Mouse (Mus musculus) cerebellum, postnatal 4 days (tissue): ENCODE data around the gene AC129217.1.

Experiments used
- DNase-seq, 2 experiments: peaks; one replicate each; pipeline ENCODE4 v3.0.0; 2022; ENCODE audit warnings: low spot score in 2 of 2, mixed read lengths in 1 of 2

Gene AC129217.1

DNA sequence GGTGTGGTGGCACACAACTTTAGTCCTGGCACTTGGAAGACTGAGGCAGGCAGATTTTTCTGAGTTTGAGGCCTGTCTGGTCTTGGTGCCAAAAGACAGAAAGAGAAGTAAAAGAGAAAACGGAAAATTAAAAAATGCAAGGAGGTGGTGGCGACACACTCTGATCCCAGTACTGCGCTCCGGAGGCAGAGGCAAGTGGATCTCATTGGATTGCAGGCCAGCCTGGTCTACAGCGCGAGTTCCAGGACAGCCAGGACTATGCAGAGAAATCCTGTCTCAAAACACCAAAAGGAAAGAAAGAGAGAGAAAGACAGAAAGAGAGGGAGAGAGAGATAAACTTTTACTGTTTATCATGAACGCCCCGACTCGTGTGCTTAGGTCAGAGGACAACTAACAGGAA is 41.3 kb downstream of the AC129217.1 start:
- DNase-seq: no peak

DNA sequence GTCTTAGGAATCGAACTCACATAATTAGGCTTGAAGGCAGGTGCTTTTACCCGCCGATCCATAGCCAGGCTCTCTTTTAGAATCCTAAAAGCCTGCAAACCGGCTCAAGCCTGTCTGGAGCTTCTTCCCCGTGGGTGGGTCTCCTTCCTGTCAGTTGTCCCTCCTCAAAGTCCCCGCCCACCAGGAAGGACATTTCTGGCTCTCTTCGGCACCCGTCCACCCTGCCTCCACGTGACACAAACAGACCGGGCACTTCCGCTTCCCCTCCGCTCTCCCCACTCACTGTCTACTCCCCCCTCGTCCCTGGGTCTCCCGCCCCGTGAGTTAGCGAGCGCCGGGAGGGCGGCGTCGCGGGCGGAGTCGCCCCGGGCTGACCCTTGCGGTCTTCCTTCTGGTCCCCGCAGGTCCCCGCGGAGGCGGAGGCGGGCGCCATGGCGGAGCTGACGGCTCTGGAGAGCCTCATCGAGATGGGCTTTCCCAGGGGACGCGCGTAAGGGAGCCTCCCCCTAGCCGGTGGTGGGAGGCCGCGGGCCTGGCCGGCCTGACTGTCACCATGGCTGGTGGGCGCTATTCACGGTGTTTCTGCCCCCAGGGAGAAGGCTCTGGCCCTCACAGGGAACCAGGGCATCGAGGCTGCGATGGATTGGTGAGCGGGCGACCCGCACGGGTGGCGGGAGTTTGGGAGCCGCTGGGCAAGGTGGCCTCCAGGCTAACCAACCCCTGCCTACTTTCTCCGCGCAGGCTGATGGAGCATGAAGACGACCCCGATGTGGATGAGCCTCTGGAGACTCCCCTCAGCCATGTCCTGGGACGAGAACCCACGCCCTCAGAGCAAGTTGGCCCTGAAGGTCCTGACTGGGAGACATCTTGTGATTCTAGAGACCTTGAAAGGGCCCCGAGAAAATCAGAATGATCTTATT is 42.0 kb downstream of the AC129217.1 start, which contains the start of gene Ubxn1:
Ubxn1 (plus strand) TSS at position 230 of the 920 bp plus-strand sequence.
- DNase-seq: peak; percentile 91 to 93

DNA sequence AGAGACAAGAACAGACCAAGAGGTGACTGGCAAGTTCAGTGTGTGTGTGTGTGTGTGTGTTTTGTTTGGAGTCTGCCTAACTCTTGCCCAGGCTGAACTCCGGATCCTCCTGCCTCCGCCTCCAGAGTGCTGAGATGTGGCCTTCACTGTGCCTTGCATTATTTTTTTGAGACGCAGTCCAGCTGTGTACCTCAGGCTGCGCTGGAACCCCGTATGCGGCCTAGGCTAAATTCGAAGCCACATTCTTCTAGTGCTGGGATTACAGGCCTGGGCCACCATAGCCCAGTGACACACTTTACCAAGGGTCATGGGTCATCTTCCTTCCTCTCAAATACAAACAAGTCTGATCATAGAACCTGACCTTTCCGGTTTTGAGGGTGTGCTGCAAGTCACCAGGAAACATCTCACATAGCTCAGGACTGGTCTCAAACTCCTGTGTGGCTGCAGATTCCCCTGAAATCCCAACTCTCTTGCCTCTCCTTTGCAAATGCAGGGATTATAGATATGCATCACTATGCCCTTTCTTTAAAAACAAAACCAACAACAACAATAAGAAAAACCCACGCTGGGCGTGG is 42.8 kb downstream of the AC129217.1 start:
- DNase-seq: no peak

DNA sequence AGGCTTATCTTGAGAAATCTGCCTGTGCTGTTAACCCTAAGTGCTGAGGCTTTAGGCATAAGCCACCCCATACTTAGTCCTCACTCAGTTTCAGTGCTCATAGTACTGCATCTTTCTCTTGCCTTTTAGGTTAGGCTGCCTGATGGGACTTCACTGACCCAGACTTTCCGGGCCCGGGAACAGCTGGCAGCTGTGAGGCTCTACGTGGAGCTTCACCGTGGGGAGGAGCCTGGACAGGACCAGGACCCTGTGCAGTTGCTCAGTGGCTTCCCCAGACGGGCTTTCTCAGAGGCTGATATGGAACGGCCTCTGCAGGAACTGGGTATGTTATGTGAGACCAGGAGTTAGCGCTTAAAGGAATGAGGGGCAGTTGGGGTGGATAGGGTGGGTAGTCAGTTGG is 45.5 kb downstream of the AC129217.1 start:
- no peak for DNase-seq

DNA sequence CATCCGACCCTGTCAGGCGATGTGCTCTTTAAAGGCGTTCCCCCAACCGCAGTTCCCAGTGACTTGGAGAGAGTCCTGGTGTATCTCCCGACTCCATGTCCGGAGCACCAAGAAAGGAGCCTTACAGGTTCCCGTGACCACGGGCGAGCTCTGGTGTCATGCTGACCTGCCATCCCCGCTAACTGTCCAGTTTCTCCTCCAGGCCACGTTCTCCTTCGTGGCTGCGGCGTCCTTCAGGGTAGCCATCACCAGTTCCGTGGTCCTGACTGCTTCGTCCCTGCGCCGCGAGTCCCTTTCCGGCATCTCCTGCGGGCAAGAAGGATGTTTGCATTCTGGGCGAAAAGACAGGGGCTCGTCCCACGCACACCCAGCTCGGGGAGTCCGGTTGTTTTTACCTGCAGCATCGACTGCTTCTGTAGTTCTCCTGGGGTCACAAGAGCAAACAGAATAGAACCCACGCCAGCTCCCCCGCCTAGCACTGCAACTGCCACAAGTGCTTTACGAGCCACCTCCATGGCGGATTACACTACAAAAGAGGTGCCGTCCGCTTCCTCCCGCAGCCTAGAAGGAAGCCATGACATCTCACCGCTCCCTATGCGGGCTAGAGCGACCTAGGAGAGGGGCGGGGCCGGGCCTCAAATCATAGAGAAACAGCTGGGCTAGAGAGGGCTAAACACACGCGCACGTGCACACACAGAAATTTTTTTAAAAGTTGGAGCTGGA is 50.9 kb downstream of the AC129217.1 start, which contains the start of gene Uqcc3:
Uqcc3 (minus strand) TSS at position 613 of the 723 bp plus-strand sequence.
- peak; percentile 73 to 84 for DNase-seq

DNA sequence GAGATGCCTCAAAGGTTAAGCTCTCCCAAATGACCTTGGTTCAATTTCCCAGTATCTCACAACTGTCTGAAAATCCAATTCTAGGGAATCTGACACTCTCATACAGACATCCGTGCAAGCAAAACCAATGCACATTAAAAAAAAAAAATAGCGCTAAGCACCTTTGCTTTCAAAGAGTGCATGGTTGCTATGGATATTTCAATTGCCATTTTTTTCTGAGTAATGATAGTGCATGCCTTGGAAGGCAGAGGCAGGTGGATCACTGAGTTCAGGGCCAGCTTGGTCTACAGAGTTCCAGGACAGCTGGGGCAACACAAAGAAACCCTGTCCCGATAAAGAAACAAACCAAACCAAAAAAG is 51.4 kb downstream of the AC129217.1 start:
- DNase-seq: no peak

DNA sequence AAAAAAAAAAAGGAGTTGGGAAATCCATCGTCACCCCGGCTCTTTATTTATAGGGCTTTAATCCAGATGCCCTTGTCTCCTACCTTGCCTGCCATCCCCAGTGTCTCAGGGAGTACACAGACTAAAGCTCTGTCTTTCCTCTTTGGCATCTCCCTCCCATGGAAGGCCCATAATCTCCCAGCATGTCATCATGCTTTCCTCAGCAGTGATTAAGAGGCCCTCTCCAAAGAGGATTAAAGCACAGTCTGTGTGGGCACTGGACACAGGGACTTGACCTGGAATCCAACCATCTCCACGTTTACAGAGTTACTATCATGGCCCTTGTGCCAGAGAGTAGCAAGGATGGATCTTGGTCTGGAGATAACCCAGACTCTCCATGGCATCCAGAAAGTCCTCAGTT is 54.0 kb downstream of the AC129217.1 start, which contains the start of the genes Lbhd1 and Gm49403:
Lbhd1 (plus strand) TSS at position 117 of the 400 bp plus-strand sequence.
Gm49403 (plus strand) TSS at position 315 of the 400 bp plus-strand sequence.
- DNase-seq: no peak

DNA sequence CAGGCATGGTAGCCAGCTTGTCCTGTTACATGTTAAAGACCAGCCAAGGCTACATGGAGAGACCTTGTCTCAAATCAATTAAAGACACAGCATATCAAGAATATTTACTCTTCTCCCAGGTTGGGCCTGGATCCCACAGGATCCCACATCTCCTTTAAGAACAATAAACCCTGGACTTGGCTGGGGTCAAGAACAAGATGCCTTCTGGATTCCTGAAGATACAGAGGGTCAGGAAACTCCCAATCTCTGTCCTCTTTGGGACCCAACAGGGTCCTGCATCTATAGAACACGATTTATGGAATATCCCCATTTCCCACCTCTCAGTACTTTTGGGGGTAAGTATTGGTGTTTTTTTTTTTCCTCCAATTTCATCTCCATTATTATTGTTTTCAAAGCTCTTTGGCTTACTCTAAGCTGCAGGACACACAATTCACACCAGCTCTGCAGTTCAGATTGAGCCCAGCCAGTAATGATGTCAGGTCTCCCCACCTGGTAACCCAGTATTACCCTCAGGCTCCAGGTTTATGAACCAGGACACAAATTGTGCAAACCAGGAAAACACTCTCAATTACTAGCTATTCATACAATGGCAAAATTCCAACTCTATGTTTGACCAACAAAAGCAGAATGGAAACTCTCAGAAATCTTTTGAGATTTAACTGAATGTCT is 57.5 kb downstream of the AC129217.1 start:
- DNase-seq: no peak

DNA sequence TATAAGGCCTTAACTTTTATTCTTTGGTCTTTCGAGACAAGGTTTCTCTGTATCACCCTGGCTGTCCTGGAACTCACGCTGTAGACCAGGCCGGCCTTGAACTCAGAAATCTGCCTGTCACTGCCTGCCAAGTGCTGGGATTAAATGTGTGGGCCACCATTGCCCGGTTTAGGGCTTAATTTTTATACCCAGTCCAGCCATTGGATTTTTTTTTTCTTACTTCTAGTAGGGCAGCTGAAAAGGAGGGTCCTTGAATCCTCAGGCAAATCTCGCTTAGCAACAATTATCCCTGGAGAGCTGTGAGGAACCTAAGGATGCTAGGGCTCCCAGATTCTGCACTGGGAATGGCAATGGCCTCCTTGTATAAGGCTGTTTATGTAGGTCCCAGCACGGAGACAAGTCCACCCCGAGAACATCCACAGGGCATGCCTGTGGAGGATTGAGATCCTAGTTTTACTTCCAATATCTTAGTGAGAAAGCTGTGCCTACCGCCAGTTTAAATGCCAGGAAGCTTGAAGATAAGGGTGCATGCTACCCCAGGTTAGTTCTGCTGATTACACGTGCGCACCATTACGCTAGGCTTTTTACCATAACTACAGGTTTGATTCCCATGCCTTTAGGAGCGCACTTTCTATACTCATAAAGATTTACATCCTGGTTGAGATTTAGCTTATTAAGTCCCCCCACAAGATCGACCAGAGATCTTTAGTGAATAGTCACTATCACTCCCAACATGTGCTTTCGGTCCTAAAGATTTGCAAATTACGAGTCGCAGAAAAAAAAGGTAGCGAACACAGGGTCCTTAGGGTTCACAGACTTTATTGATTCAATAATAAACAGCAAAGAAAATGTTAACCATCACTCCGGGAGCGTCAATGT is 58.3 kb downstream of the AC129217.1 start:
- no peak for DNase-seq

DNA sequence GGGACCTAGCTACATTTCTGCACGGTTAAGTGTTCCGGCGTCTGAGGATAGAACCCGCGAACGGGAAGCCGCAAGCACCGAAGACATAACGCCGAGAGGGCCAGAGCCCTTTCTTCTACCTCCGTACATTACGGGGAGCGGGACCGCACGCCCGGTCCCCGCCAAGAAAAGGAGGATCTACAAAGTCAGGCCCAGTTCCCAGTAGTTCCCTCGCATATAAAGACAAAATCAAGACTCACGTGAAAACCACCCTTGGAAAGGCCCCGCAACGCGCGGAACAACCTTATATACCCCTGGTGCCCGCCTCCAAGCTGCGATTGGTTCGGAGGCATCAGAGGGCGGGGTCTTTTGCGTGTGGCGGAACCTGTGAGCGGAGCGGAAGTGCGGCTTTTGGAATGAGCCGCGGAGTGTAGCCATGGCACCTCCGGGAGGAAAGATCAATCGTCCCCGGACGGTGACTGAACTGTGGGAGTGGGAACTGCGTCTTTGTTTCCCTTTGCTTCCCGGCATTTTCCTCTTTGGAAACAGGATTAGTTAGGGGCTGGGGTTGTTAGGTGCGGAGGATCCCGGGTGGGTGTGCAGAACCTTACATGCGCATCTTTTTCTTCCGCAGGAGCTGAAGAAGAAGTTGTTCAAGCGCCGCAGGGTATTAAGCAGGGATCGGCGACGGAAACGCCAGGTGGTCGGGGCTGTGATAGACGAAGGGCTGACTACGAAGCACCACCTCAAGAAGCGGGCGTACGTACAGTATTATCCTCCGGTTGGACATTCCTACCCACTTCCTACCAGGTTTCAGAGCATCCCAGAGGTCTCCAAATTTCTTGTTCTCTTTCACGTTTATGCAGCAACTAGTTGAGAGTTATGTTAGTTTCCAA is 59.2 kb downstream of the AC129217.1 start, which contains the start of the genes 1810009A15Rik and Gm49416:
1810009A15Rik (plus strand) TSS at position 343 of the 875 bp plus-strand sequence.
Gm49416 (plus strand) TSS at position 416 of the 875 bp plus-strand sequence.
- peak; percentile 92 to 94 for DNase-seq
